Mouse (Mus musculus) stomach, embryonic 16.5 days (tissue): ENCODE measurements at regions not wholly inside any gene's neighbourhood (a gene's known extent, or its start where the extent isn't known, plus 50 kb on each side); places are given as distances from the start of the nearest gene placed in this dataset.

Source experiments
- ATAC-seq: fragments of 200-750 bp; cut with Nextera tagmentation; 2 replicates; pipeline ENCODE4 v1.8.0; 2017; ENCODE audit warnings: moderate number of reproducible peaks, moderate TSS enrichment; ENCODE audit not compliant: insufficient read depth, low FRiP score
- H3K27ac ChIP-seq: fragments of 300-500 bp; sonication (generic); 2 replicates; pipeline ENCODE4 v1.5.1; 2014; ENCODE audit warnings: low read length
- H3K27me3 ChIP-seq: fragments of 300-500 bp; sonication (generic); 2 replicates; pipeline ENCODE4 v1.6.1; 2014; ENCODE audit warnings: low read length, control low read depth, mixed read lengths; ENCODE audit not compliant: control insufficient read depth, insufficient read depth
- H3K36me3 ChIP-seq: fragments of 300-500 bp; sonication (generic); 2 replicates; pipeline ENCODE4 v1.6.1; 2014; ENCODE audit warnings: low read length; ENCODE audit not compliant: control insufficient read depth, insufficient read depth
- H3K4me1 ChIP-seq: fragments of 300-500 bp; sonication (generic); 2 replicates; pipeline ENCODE4 v1.6.1; 2014; ENCODE audit warnings: low read length, control low read depth, mixed read lengths; ENCODE audit not compliant: control insufficient read depth, insufficient read depth
- H3K4me2 ChIP-seq: fragments of 300-500 bp; sonication (generic); 2 replicates; pipeline ENCODE4 v1.6.1; 2014; ENCODE audit warnings: low read depth, low read length, mixed read lengths
- H3K4me3 ChIP-seq: fragments of 300-500 bp; sonication (generic); replicated peaks from 2 replicates; pipeline ENCODE4 v1.5.1; 2014; ENCODE audit warnings: mild to moderate bottlenecking, low read length
- H3K9ac ChIP-seq: fragments of 300-500 bp; sonication (generic); 2 replicates; pipeline ENCODE4 v1.6.1; 2014; ENCODE audit warnings: low read length
- H3K9me3 ChIP-seq: fragments of 300-500 bp; sonication (generic); replicated peaks from 2 replicates; pipeline ENCODE4 v1.6.1; 2016; ENCODE audit warnings: low read length, control low read depth; ENCODE audit not compliant: control insufficient read depth
- WGBS: fragments of 180-500 bp; shearing (Covaris S2); extraction: QIAGEN DNeasy Blood & Tissue Kit; methylation state at CpG from one replicate; pipeline ENCODE4 v1.1.7; 2014; 5-methylcytosine and 5-hydroxymethylcytosine counted together

DNA sequence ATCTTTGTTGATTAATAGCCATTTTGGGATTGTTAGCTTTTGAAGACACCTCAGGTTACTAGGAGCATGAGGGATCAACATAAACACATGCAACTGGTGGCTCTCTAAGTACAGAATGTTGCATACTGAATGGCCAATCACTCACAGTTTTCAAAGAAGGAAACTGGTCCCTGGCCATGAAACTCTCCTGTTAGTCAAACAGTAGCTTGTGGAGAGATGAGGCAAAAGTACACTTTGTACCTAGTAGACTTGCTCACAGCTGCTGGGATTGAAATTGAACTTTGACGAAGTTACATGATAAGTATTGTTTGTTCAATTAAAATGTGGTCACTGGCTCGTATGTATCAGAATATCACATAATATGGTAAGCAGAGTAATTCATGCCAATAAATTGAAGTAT, 237.6 kb upstream of the Robo2 start:
- no peak overlapping the region for H3K4me3 ChIP-seq
- no peaks in the 10 kb centered on the region for H3K9me3 ChIP-seq
- H3K4me2 ChIP-seq = no peak overlapping the region
- no peaks in the 10 kb centered on the region for H3K4me1 ChIP-seq
- H3K27ac ChIP-seq = no peak overlapping the region
- WGBS = 69% methylated on average over 2 of the region's 2 CpGs
- H3K27me3 ChIP-seq = no peaks in the 10 kb centered on the region
- no peak overlapping the region for H3K9ac ChIP-seq
- no peak for ATAC-seq
- no peaks in the 10 kb centered on the region for H3K36me3 ChIP-seq

DNA sequence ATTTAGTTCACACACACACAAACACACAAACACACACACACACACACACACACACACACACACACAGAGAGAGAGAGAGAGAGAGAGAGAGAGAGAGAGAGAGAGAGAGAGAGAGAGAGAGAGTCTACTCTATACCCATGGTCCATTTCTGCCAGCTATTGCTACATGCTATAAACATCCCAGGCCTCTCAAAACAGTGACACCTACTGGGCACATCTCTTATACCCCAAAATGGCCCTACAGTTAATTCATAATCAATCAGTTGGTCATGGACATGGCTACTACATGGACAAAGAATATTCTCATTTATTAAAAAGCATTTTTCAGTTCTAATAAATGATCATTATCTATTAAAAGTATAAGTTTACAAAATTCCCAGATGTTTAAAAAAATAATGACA, 236.8 kb upstream of the Robo2 start:
- Histone ChIP-seq H3K27me3 (no peaks in the 10 kb centered on the region), H3K36me3 (no peaks in the 10 kb centered on the region), H3K4me2 (no peak overlapping the region), H3K9me3 (no peaks in the 10 kb centered on the region), H3K9ac (no peak overlapping the region), H3K27ac (no peak overlapping the region), H3K4me3 (no peak overlapping the region), H3K4me1 (no peaks in the 10 kb centered on the region)
- no peak for ATAC-seq

- no peaks in the 10 kb centered on the region for H3K27me3 ChIP-seq
- no peaks in the 10 kb centered on the region for H3K9me3 ChIP-seq
- H3K4me1 ChIP-seq = no peaks in the 10 kb centered on the region
- no peaks in the 10 kb centered on the region for H3K36me3 ChIP-seq
- H3K9ac ChIP-seq = no peak overlapping the region
- WGBS = 74% methylated on average over 10 of the region's 10 CpGs
- no peak overlapping the region for H3K4me3 ChIP-seq
- H3K4me2 ChIP-seq = no peak overlapping the region
- H3K27ac ChIP-seq = no peak overlapping the region
- no peak for ATAC-seq
These were observed 233.2 kb upstream of the Robo2 start for GRCm38 (mm10) chr16:74644750-74645366.

- Histone ChIP-seq H3K9ac (no peak overlapping the region), H3K27me3 (no peaks in the 10 kb centered on the region), H3K9me3 (no peaks in the 10 kb centered on the region), H3K27ac (no peak overlapping the region), H3K4me3 (no peak overlapping the region), H3K36me3 (no peaks in the 10 kb centered on the region), H3K4me2 (no peak overlapping the region), H3K4me1 (no peaks in the 10 kb centered on the region)
- ATAC-seq = no peak
- WGBS = 58% methylated on average over 7 of the region's 7 CpGs
These were observed 228.2 kb upstream of the Robo2 start for GRCm38 (mm10) chr16:74639805-74640204.

DNA sequence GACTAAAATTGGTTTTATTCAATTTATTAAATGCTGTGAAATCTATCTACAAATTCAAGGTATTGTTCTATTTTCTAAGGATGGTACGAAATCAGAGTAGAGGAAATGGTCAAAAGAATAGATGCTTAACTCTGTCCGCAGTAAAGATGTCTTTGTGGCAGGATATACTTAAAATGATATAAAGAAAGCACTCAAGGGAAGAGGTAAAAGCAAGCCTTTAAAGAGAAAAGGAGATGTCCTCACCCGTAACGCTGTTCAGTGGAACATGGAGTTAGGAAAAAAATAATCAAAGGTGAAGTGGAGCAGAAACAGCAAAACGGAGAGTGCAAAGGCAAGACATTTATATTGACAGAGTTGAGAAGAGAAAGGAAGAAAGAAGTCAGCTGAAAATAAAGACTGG, 226.0 kb upstream of the Robo2 start:
- ATAC-seq = no peak
- H3K9ac ChIP-seq = no peak overlapping the region
- no peaks in the 10 kb centered on the region for H3K9me3 ChIP-seq
- no peak overlapping the region for H3K4me2 ChIP-seq
- no peaks in the 10 kb centered on the region for H3K36me3 ChIP-seq
- WGBS = 59% methylated on average over 5 of the region's 5 CpGs
- H3K27ac ChIP-seq = no peak overlapping the region
- no peak overlapping the region for H3K4me3 ChIP-seq
- H3K27me3 ChIP-seq = no peaks in the 10 kb centered on the region
- H3K4me1 ChIP-seq = no peaks in the 10 kb centered on the region

GRCm38 (mm10) chr16:74625783-74626182, 214.2 kb upstream of the Robo2 start:
- ATAC-seq = no peak
- H3K36me3 ChIP-seq = no peaks in the 10 kb centered on the region
- no peaks in the 10 kb centered on the region for H3K27me3 ChIP-seq
- no peak overlapping the region for H3K9ac ChIP-seq
- no peaks in the 10 kb centered on the region for H3K9me3 ChIP-seq
- H3K4me3 ChIP-seq = no peak overlapping the region
- H3K4me1 ChIP-seq = no peaks in the 10 kb centered on the region
- H3K4me2 ChIP-seq = no peak overlapping the region
- 84% methylated on average over 2 of the region's 2 CpGs for WGBS
- no peak overlapping the region for H3K27ac ChIP-seq

- Histone ChIP-seq H3K4me1 (no peaks in the 10 kb centered on the region), H3K27ac (no peak overlapping the region), H3K27me3 (no peaks in the 10 kb centered on the region), H3K36me3 (no peaks in the 10 kb centered on the region), H3K4me3 (no peak overlapping the region), H3K4me2 (no peak overlapping the region), H3K9me3 (no peaks in the 10 kb centered on the region), H3K9ac (no peak overlapping the region)
- ATAC-seq = 0 out of 2 replicates have a peak, but pooled peaks have one; percentile 58
- WGBS = 23% methylated on average over 4 of the region's 4 CpGs
These were observed 200.4 kb upstream of the Robo2 start for GRCm38 (mm10) chr16:74612072-74612471.

GRCm38 (mm10) chr16:74609564-74609963, 197.9 kb upstream of the Robo2 start:
- Histone ChIP-seq H3K9ac (no peak overlapping the region), H3K4me1 (no peaks in the 10 kb centered on the region), H3K36me3 (no peaks in the 10 kb centered on the region), H3K4me3 (no peak overlapping the region), H3K9me3 (no peaks in the 10 kb centered on the region), H3K4me2 (no peak overlapping the region), H3K27me3 (no peaks in the 10 kb centered on the region), H3K27ac (no peak overlapping the region)
- 72% methylated on average over 4 of the region's 4 CpGs for WGBS
- no peak for ATAC-seq

- peak; percentile 58; the same call in 1 of the 2 replicates for ATAC-seq
These were observed 186.7 kb upstream of the Robo2 start for GRCm38 (mm10) chr16:74598361-74598760.

More at GRCm38 (mm10) chr16:74598361-74598760, 186.7 kb upstream of the Robo2 start:
- Histone ChIP-seq H3K27ac (no peak overlapping the region), H3K4me3 (no peak overlapping the region), H3K4me2 (no peak overlapping the region), H3K36me3 (no peaks in the 10 kb centered on the region), H3K9ac (no peak overlapping the region), H3K27me3 (no peaks in the 10 kb centered on the region), H3K4me1 (no peaks in the 10 kb centered on the region), H3K9me3 (no peaks in the 10 kb centered on the region)
- WGBS = 28% methylated on average over 1 of the region's 1 CpGs
